Mouse (Mus musculus) heart, adult 2 months (tissue): ENCODE results near the gene Vamp1.

ENCODE experiments used
- CTCF ChIP-seq: fragments of 200-600 bp; IDR thresholded peaks from 2 replicates; pipeline ENCODE4 v1.8.1; 2022; ENCODE audit warnings: antibody characterized with exemption, mild to moderate bottlenecking, moderate library complexity
- POLR2A ChIP-seq: fragments of 200-500 bp; IDR thresholded peaks from 2 replicates; pipeline ENCODE4 v1.6.1; 2011; ENCODE audit warnings: mild to moderate bottlenecking, low read depth, low read length, control low read depth; ENCODE audit not compliant: insufficient read depth

DNA sequence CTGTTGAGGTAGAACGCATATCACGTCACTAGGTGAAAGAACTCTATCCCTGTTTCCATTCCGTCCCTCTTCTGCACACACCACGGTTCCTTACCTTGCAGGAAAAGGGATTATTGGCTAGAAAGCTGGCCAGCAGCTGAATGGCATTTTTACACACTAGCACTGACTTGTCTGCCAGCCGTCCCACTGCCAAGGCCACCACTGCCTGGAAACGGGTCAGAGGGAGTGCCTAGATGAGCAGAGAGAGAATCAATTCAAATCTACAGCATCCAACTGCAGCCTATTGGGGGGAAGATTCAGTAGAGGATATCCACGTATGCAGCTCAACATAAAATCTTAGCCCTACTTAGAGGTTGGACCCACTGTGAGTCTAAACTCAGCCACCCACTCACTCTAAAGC is 35.8 kb upstream of the Vamp1 start:
- no peak for TF ChIP-seq CTCF
- no peak for TF ChIP-seq POLR2A
